Mouse (Mus musculus): ENCODE measurements around the gene Mfrp.
"Not testable (repeated sequence)": the region's sequence is repeated elsewhere in the genome, so short reads cannot be mapped to it uniquely, and the experiment has no call there.

The Mfrp gene

DNA sequence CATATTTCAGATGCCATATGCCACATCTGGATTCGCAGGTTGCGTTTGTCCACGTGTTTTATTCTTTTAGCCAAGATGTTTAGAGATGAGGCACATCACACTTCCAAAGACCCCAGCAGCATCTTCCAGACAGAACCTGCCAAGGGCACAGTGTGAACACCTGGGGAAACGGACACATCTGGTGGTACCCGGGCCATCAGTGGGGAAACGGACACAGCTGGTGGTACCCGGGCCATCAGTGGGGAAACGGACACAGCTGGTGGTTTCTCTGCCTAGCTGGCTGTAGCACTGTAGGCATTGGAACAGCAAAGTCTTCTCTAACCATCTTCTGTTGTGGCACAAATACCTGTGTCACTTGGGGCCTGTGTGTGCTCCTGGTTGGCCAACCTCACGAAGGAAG, 5.7 kb upstream of the Mfrp start:
- intact Hi-C loops (cut with DNase I), result loop anchor here (10.0 kb wide), 1 partner anchor 111 kb away; no protein-coding TSS in a partner anchor

DNA sequence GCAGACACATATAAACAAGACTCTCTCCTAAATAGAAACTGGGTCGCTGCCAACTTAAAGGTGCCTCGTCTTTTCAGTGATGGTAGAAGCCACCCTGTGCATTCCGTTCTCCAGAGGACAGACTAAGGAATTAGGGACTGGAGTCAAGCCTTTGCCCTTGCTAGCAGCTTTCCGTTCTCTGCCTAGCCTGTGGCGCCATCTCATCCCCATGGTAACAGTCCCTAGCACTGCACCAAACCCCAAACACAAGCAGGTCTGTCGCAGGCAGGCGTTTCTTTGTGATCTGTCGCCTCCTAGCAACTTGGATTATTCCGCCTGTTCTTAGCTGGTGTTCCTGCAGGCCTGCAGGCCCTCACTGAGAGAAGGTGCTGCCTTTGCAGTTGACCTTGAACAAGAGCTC, 5.0 kb upstream of the Mfrp start:
- intact Hi-C loops (cut with DNase I), result loop anchor here (10.0 kb wide), 1 partner anchor 112 kb away; no protein-coding TSS in a partner anchor

DNA sequence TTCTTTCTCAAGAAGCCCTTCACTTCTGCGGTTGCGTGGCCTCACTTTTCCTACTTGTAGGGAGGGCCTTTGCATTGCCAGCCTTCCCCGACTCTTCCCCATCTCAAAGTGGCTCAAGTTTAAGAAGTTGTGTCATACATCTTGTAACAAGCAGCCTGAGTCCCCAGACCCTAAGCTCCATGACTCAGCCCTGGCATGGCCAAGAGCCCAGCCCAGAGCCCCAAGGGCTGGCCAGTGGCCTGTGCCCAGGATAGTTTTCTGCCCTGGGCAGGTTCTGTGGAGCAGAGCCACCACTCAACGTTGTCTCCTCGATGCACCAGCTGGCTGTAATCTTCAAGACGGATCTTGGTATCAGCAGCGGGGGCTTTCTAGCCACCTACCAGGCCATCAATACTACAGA, 3.4 kb downstream of the Mfrp start:
- intact Hi-C loops (cut with DNase I), result loop anchor here (5.0 kb wide), 1 partner anchor 33 kb away; no protein-coding TSS in a partner anchor

DNA sequence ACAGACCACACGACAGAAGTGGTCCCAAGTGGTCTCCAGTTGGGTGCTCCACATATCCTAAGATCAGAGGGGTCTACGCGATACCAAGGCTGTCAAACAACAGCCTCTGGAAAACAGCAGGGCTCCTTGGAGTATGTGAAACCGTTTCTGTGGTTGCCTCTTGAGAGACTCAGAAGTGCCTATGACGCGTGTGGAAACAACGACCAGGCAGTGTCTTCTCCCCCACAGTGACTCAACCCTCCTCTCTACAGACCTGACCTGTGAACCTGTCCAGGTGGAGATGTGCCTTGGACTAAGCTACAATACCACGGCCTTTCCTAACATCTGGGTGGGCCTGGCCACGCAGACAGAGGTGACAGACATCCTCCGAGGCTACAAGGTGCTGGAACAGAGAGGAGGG, 4.3 kb downstream of the Mfrp start:
- intact Hi-C loops (cut with DNase I), result loop anchor here (5.0 kb wide), 1 partner anchor 33 kb away; no protein-coding TSS in a partner anchor

DNA sequence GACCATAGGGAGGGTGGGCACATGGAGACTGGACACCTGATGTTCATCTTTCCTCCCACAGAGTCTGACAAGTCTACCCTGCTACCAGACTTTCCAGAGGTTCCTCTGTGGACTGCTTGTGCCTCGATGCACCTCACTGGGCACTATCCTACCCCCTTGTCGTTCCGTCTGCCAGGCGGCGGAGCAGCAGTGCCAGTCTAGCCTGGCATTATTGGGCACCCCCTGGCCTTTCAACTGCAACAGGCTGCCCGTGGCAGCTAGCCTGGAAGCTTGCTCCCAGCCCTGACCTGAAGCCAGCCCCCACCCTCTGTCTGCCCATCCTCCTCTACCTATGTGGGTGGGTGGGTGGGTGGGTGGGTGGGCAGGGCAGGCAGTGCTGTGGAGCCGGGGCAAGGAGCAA, 4.7 kb downstream of the Mfrp start:
- intact Hi-C loops (cut with DNase I), result loop anchor here (5.0 kb wide), 1 partner anchor 34 kb away; no protein-coding TSS in a partner anchor

DNA sequence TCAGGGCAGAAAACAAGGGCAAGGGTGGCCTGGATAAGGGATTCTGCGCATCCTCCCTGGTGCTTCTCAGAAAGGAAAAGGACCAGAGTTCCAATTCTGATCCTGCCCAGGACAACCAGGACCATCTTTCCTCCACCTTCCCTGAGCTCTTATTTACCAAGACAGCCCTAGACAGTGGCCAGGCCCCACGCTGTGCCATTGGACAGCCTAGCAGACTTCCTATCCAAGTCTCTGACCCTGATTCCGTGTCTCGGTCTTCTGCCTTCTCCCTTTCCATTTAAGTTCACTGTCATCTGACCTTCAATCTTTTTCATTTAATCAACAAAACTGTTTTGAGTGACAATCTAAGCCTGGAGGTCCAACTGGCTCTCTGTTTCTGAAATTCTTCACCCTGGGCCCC, 5.1 kb downstream of the Mfrp start:
- intact Hi-C loops (cut with DNase I), result loop anchor here (5.0 kb wide), 1 partner anchor 34 kb away; no protein-coding TSS in a partner anchor

DNA sequence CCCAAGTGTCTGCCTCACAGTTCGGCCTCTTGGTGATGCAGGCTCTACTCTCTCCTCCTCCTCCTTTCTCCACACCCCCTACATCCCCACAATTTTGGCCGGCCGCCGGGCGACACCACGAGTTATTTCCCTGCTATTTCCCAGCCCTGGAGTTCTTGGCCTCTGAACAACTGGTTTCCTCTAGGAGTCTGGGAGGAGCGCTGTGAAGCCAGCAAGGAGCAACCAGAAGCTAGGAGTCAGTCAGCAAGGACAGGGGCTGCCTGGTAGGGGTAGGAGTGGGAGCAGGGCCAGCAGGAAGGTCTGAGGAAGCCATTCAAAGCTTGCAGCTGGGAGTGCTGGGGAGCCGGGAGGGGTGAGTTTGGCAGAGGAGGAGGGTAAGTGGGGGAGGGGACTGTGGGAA, 5.6 kb downstream of the Mfrp start, which contains the start of gene C1qtnf5:
TSS of gene C1qtnf5 (plus strand) at position 136 of the 400 bp plus-strand sequence.
- intact Hi-C loops (cut with DNase I), result loop anchor here (5.0 kb wide), 1 partner anchor 35 kb away; no protein-coding TSS in a partner anchor

DNA sequence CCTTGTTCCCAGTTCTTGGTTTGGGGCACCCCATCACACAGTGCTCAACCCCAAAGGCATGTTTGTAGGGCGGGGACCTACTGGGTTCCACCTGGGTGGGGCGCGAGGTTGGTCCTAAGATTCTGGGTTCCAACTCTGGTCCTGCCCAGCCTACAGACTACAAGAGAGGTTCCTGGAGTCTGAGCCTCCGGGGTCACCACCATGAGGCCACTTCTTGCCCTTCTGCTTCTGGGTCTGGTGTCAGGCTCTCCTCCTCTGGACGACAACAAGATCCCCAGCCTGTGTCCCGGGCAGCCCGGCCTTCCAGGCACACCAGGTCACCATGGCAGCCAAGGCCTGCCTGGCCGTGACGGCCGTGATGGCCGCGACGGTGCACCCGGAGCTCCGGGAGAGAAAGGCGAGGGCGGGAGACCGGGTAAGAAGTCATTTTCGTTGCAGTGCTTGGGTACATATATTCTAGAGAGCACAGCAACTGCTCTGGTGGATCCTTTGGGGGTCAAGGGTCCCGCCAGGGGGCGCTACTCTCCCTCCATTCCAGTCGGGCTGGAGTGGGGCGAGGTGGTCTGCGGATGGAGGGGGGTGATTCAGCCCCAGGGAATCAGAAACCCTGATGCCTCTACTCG, 6.1 kb downstream of the Mfrp start:
- intact Hi-C loops (cut with DNase I), result loop anchor here (5.0 kb wide), 1 partner anchor 35 kb away; no protein-coding TSS in a partner anchor

DNA sequence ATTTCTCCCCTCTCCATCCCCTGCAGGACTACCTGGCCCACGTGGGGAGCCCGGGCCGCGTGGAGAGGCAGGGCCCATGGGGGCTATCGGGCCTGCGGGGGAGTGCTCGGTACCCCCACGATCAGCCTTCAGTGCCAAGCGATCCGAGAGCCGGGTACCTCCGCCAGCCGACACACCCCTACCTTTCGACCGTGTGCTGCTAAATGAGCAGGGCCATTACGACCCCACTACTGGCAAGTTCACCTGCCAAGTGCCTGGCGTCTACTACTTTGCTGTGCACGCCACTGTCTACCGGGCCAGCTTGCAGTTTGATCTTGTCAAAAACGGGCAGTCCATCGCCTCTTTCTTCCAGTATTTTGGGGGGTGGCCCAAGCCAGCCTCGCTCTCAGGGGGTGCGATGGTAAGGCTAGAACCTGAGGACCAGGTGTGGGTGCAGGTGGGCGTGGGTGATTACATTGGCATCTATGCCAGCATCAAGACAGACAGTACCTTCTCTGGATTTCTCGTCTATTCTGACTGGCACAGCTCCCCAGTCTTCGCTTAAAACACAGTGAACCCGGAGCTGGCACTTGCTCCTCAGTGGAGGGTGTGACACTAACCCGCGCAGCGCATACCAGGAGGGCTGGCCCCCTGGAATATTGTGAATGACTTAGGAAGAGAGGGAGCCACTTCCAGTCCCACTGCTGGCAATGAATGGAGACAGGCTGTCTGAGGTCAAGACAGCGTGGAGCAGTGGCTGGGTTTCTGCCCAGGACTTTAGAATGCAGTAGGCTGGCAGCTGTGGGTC, 6.9 kb downstream of the Mfrp start:
- intact Hi-C loops (cut with DNase I), result loop anchor here (5.0 kb wide), 1 partner anchor 36 kb away; no protein-coding TSS in a partner anchor

DNA sequence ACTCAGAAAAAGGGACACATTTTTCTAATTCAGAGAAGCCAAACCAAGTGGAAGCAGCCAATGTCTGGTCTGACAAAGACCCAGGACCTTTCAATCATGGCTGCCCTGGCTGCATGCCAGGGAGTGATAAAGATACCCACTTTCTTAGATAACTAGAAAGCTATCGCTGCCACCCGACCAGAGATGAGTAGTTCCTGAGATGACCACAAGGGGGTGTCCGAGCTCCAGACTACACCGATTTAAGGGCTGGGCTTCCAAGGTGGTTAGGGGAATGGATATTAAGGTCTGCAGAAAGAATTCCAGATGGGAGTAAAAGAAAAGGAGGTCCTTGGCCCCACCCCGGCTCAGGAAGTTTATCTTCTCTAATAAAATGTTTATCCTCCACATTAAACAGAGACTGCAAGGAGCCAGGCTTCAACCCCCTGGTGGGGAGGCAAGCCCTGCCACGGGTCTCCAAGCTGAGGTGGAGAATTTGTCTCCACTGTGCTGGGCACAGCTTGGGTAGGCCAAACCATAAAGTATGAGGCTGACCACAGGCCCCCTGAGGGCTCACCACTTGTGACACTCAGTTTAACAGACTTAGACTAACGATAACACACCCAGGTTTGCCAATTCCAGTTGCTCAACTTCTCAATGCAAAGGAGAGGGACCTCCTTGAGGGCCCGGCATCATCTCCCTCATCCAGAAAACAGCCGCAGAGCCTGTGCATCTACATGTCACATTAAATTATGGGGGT, 8.0 kb downstream of the Mfrp start:
- intact Hi-C loops (cut with DNase I), result loop anchor here (5.0 kb wide), 1 partner anchor 37 kb away; no protein-coding TSS in a partner anchor

DNA sequence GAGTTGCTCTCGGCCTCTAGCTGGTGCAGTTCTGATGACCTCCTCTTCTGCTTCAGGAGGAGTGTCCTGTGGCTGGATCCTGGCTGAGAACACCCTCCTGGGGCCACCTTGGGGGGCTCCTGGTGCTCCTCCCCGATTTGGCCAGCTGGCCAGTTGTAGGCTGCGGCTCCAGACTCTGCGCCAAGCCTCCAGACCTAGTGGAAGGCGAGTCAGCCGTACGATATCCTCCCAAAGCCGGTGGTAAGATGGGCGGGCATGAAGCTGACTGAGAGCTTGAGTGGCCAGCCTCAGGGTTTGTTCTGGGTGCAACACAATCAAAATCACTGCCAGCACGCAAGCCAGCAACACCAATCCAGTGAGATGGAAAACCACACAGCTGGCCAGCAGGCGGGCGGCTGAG, 10.4 kb downstream of the Mfrp start:
- intact Hi-C loops (cut with DNase I), result not testable (repeated sequence)

DNA sequence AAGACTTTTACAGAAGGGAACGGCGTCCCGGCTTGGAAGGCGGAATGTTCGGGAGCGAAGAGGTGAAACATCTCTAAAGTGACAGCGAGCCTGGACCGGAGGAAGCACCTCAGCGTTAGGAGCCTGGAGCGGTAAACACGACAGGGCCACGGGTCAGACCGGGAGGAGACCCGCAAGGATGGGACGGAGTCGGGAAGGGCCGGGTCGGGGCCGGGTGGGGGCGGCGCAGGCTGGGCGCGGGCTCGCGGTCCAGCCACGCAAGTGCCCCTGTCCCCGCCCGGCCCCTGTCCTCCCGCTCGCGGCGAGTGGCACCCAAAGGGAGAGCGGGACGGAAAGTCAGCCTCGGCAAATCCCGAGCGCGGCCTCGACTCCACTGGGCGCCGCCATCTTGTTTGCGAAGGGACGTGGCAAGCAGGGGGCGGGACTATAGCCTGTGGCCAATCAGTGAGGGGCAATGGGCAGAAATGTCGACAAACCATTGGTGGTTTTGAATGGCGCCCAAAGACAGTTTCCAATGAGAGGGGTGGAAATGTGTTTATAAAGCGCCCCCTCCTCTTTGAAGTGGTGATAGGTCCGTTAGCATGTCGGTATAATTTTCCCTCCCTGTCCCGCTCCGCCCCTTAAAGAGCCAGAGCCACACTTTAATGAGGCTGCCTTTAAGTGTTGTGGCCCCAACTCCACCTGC, 11.7 kb downstream of the Mfrp start, which contains the start of the genes Gm49380 and Rnf26:
TSS of gene Gm49380 (minus strand) at position 396 of the 685 bp plus-strand sequence.
TSS of gene Rnf26 (minus strand) at position 413 of the 685 bp plus-strand sequence.
- intact Hi-C loops (cut with DNase I), result no loop called here

DNA sequence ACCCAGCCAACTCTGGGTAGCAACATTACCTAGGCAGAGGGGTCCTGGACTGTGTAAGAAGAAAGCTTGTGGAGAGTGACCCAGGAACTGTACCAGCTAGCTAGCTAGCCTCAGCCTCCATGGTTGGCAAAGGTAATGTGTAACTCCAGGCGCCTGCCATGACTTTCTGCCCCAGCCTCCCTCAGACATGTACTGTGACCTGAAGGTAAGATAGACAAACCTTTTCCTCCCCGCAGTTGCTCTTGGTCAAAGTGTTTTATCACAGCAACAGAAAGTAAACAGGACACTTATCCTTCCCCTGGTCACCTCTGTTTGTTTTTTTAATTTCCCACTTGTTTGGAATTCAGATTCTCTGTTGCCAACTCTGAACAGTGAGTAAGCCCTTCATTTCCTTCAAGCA, 12.9 kb downstream of the Mfrp start:
- intact Hi-C loops (cut with DNase I), result no loop called here

DNA sequence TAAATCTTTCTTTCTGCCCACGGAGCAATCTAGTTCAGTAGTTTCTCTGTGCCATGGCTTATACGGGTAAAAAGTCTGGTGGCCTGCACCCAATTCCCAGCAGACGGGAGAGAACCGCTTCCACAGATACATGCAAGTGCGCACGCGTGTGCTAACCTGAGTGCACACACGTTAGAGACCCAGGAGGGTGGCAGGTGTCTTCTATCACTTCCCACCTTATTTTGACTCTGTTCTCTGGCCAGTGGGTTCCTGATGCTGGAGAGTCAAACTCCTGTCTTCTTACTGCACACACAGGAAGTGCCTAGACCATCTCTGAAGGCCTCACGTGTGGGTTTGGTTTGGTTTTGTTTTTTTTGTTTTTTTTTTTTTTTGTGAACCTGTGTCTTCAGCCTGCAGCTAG, 14.1 kb downstream of the Mfrp start:
- intact Hi-C loops (cut with DNase I), result no loop called here

DNA sequence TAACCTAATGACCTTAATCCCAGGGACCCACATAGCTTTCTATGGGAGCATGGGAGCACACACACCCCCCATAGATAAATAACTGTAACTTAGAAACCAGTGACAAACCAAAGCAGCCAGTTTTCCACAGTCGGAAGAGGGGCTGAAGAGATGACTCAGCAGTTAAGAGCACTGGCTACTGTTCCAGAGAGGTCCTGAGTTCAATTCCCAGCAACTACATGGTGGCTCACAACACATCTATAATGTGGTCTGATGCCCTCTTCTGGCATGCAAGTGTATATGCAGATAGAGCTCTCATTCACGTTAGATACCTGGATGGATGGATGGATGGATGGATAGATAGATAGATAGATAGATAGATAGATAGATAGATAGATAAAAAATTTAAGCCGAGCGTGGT, 14.7 kb downstream of the Mfrp start:
- intact Hi-C loops (cut with DNase I), result no loop called here

DNA sequence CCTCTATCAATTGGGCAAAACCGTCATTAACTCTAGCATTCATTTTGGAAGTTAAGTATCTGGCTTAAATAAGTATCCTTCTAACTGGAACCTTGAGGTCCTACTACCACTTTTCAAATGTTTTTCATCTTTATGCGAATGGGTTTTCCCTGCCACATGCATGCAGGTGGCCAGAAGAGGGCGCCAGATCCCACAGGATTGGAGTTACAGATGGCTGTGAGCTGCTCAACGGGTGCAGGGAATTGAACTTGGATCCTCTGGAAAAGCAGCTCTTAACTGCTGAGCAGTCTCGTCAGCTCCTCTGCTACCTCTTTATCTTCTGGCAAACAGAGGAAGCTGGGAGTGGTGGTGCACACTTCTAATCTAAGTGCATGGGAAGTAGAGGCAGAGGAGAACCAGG, 17.5 kb downstream of the Mfrp start:
- intact Hi-C loops (cut with DNase I), result no loop called here

DNA sequence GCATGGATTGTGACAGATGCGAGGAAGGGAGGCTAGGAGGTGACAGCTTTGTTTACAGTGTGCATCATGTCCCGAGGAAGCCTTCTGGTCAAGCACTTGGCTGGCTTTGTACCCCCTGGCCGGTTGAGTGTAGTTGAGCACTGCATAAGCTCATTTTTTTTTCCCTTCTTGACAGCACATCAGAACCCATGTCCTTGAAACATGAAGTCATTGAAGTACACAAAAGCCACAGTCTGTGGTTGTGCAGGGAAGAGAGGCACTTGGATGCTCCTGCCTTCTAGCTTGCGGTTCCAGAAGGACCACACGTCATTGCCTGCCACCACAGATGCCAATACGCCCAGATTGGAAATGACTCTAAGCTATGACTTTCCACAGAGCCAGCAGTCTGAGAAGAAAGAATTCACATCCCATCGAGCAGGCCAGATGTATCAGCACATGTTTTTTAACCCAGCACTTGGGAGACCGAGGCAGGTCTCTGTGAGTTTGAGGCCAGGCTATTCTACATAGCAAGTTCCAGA, 18.5 kb downstream of the Mfrp start:
- intact Hi-C loops (cut with DNase I), result loop anchor here (10.0 kb wide), 3 partner anchors 115 to 265 kb away; partner anchors contain the start of gene Cbl

DNA sequence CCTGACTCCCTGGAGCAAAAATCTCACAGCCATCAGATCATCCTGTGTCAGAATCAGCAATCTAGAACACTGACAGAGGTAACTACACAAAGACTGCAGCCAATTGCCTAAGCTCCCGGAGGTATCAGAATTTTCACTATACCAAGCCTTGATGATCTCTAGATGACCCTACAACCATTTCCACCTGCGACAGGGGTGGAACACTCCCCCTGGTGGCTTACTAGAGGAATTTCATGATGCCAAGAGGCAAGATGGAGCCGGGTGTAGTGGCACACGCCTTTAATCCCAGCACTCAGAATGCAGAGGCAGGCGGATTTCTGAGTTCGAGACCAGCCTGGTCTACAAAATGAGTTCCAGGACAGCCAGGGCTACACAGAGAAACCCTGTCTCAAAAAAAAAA, 22.8 kb downstream of the Mfrp start:
- intact Hi-C loops (cut with DNase I), result loop anchor here (10.0 kb wide), 3 partner anchors 110 to 260 kb away; partner anchors contain the start of gene Cbl

DNA sequence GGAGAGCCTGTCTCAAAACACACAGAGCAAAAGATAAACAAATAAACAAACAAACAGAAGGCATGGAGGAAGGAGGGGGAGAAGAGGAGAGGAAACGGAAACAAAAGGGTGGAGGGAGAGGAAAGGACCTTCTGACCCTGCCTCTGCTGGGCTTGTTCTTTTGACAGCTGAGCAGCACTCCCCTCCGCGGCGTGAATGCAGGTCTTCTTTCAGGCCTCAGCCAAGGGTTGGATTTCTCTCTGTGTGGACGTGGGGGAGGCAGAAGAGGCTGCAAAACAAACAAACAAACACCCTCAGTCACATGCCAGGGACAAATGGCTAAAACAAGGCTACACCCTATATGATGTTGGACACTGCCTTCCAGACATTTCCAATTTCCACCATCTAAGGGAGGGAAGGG, 23.5 kb downstream of the Mfrp start:
- intact Hi-C loops (cut with DNase I), result loop anchor here (10.0 kb wide), 3 partner anchors 110 to 260 kb away; partner anchors contain the start of gene Cbl
